Mouse (Mus musculus): ENCODE measurements around the gene Atxn1l. TPM values are rescaled to one million over a fixed set of nuclear protein-coding genes. Genes with fewer than 3 reads are reported as not detected.

Gene Atxn1l
- polyA plus RNA-seq, 1 experiment from 2014 or later, result 4.4 TPM

DNA sequence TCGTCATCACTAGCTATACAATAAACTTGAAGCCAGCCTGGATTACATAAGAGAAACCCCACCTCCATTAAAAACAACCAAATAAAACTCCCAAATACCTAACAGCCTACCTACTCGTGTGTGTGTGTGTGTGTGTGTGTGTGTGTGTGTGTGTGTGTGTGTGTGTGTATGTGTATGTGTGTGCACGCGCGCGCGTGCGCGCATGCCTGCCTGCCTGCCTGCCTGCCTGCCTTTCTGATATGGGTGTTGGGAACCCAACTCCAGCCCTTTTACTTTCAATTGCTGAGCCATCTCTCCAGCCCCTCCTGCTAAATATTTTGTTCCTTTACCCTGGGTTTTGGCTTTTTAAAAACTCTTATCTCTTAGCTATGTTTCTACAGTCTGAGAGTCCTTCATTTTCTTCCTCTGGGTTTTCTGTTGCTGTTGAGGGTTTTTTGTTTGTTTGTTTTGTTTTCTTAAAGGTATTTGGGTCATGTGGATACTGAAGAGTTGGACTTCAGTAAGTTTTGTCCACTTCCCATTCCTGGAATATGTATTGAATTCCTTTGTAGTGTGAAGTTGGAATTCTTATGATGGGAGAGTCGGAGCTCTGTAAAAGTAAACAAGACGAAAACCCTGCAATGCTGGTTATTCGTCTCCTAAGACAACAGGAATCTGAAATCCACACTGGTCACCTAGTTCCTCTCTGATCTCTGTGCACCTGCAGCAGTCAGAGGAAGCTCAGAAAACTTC lies 10.1 kb upstream of the Atxn1l start:
- H3K27ac ChIP-seq (replicated peaks; ENCODE audit: low read depth, low read length), result no peak overlapping the region
- no peaks in the 10 kb centered on the region for H3K4me1 ChIP-seq (ENCODE audit: control insufficient read depth, insufficient read depth, low read length)
- H3K9me3 ChIP-seq (ENCODE audit: control insufficient read depth, low read length), result no peaks in the 10 kb centered on the region
- H3K4me3 ChIP-seq (replicated peaks; ENCODE audit: low read depth, low read length), result no peak overlapping the region
- no peak overlapping the region for H3K9ac ChIP-seq (replicated peaks; ENCODE audit: low read length)
- H3K27me3 ChIP-seq (ENCODE audit: control insufficient read depth, insufficient read depth, low read length), result no peaks in the 10 kb centered on the region
- no peak overlapping the region for H3K4me2 ChIP-seq (ENCODE audit: low read length)
- no peak for ATAC-seq (ENCODE audit: low FRiP score, low TSS enrichment)
- no peaks in the 10 kb centered on the region for H3K36me3 ChIP-seq (ENCODE audit: control insufficient read depth, insufficient read depth, low read length)
- WGBS, result 95% methylated on average over 11 of the region's 12 CpGs
- no peak for DNase-seq

DNA sequence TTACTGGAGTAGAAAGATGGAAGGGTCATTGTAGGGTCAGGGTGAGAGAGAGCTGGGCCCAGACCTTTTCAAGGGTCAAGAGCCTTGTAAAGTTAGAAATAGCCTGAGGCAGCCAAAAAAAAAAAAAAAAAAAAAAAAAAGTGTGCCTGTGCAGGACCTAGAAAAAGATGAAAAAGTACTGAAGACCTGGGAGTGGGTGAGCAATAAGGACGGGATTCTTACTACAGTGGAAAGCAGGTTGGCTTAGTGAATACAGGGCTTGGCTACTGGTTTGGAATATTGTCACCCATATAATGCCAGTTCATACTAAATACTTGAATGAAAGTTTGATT lies 476 bp upstream of the Atxn1l start:
- Histone ChIP-seq H3K9ac (replicated peaks; ENCODE audit: low read length) (peak overlapping the region; percentile 97; the same call in 1 of the 2 replicates), H3K36me3 (ENCODE audit: control insufficient read depth, insufficient read depth, low read length) (peaks cover 13% of the 10 kb centered on the region), H3K4me2 (ENCODE audit: low read length) (peak overlapping the region; percentile 94), H3K27me3 (ENCODE audit: control insufficient read depth, insufficient read depth, low read length) (no peaks in the 10 kb centered on the region), H3K4me1 (ENCODE audit: control insufficient read depth, insufficient read depth, low read length) (peaks cover 6% of the 10 kb centered on the region; the same call in 1 of the 2 replicates), H3K4me3 (replicated peaks; ENCODE audit: low read depth, low read length) (peak overlapping the region; percentile 96), H3K27ac (replicated peaks; ENCODE audit: low read depth, low read length) (no peak overlapping the region), H3K9me3 (ENCODE audit: control insufficient read depth, low read length) (no peaks in the 10 kb centered on the region)
- ATAC-seq (ENCODE audit: low FRiP score, low TSS enrichment) (peak; percentile 20; the same call in 1 of the 2 replicates), DNase-seq (no peak)
- 92% methylated on average over 1 of the region's 1 CpGs for WGBS

DNA sequence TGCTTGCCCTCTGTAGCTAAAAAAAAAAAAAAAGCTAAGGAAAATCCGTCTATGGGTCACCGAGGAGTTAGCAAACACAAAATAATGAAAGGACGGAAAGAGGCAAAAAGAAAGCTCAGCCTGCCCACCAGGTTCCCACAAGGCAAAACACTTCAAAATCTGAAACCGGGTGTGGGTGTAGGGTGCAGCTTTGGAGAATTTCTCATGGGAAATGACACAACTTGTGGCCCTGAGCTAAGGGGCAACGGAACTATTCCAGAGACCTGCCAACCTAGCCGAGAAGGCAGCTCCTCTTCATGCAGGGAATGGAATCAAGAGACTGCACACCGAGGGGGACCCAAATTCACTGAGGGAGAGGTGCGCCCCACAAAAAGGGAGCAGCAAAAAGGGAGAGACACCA lies 720 bp downstream of the Atxn1l start:
- Histone ChIP-seq H3K4me1 (ENCODE audit: control insufficient read depth, insufficient read depth, low read length) (peaks cover 6% of the 10 kb centered on the region; the same call in 1 of the 2 replicates), H3K9me3 (ENCODE audit: control insufficient read depth, low read length) (no peaks in the 10 kb centered on the region), H3K36me3 (ENCODE audit: control insufficient read depth, insufficient read depth, low read length) (peaks cover 25% of the 10 kb centered on the region), H3K9ac (replicated peaks; ENCODE audit: low read length) (peak overlapping the region; percentile 97), H3K4me2 (ENCODE audit: low read length) (peak overlapping the region; percentile 94), H3K27ac (replicated peaks; ENCODE audit: low read depth, low read length) (peak overlapping the region; percentile 60; the same call in 1 of the 2 replicates), H3K27me3 (ENCODE audit: control insufficient read depth, insufficient read depth, low read length) (no peaks in the 10 kb centered on the region), H3K4me3 (replicated peaks; ENCODE audit: low read depth, low read length) (peak overlapping the region; percentile 96)
- DNase-seq (peak; percentile 9), ATAC-seq (ENCODE audit: low FRiP score, low TSS enrichment) (no peak)
- 9% methylated on average over 8 of the region's 8 CpGs for WGBS

DNA sequence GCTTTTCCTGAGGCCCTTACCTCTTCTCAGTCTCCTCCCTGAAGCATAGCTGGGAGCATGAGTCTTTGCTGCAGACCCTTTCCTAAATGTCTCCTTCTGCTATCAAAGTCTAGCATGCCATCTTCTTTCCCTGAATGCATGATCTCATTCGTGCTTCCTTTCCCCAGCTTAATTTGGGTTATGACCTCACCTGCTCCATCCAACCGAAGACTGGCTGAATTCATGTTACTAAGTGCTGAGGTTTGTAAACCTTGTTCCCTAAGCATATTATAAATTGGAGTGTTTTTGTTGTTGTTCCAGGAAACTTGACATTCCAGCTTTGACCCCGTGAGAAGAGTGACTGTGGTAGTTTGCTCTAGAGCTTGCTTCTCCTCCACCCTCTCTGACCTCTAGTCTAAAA lies 3.5 kb downstream of the Atxn1l start:
- Histone ChIP-seq H3K9ac (replicated peaks; ENCODE audit: low read length) (no peak overlapping the region), H3K4me3 (replicated peaks; ENCODE audit: low read depth, low read length) (no peak overlapping the region), H3K27me3 (ENCODE audit: control insufficient read depth, insufficient read depth, low read length) (no peaks in the 10 kb centered on the region), H3K27ac (replicated peaks; ENCODE audit: low read depth, low read length) (no peak overlapping the region), H3K9me3 (ENCODE audit: control insufficient read depth, low read length) (no peaks in the 10 kb centered on the region), H3K36me3 (ENCODE audit: control insufficient read depth, insufficient read depth, low read length) (peaks cover 52% of the 10 kb centered on the region), H3K4me1 (ENCODE audit: control insufficient read depth, insufficient read depth, low read length) (peaks cover 6% of the 10 kb centered on the region; the same call in 1 of the 2 replicates), H3K4me2 (ENCODE audit: low read length) (no peak overlapping the region)
- WGBS, result 94% methylated on average over 3 of the region's 3 CpGs
- no peak for ATAC-seq (ENCODE audit: low FRiP score, low TSS enrichment)
- DNase-seq, result no peak

DNA sequence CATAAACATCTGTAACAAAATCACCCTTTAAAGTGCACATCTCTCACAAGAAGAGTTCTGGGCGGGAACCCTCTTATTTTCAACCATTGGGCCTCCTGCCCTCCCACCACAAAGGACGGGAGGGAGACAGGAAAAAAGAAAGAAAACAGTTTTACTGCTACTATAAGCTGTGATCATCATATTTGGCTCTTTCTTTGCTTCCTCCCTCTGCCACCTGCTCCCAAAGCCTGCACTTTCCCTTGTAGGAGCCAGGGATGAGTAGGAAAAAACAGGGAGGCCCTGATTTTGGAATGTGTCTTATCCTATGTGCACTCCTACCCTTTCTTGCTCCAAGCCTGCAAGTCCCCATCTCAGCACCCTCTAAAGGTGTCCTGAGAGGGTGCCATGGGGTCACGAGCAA lies 6.5 kb downstream of the Atxn1l start:
- Histone ChIP-seq H3K4me2 (ENCODE audit: low read length) (no peak overlapping the region), H3K4me3 (replicated peaks; ENCODE audit: low read depth, low read length) (no peak overlapping the region), H3K36me3 (ENCODE audit: control insufficient read depth, insufficient read depth, low read length) (peaks cover 78% of the 10 kb centered on the region), H3K9me3 (ENCODE audit: control insufficient read depth, low read length) (no peaks in the 10 kb centered on the region), H3K27ac (replicated peaks; ENCODE audit: low read depth, low read length) (no peak overlapping the region), H3K4me1 (ENCODE audit: control insufficient read depth, insufficient read depth, low read length) (no peaks in the 10 kb centered on the region), H3K9ac (replicated peaks; ENCODE audit: low read length) (no peak overlapping the region), H3K27me3 (ENCODE audit: control insufficient read depth, insufficient read depth, low read length) (no peaks in the 10 kb centered on the region)
- DNase-seq (no peak), ATAC-seq (ENCODE audit: low FRiP score, low TSS enrichment) (no peak)
- 86% methylated on average over 3 of the region's 3 CpGs for WGBS

DNA sequence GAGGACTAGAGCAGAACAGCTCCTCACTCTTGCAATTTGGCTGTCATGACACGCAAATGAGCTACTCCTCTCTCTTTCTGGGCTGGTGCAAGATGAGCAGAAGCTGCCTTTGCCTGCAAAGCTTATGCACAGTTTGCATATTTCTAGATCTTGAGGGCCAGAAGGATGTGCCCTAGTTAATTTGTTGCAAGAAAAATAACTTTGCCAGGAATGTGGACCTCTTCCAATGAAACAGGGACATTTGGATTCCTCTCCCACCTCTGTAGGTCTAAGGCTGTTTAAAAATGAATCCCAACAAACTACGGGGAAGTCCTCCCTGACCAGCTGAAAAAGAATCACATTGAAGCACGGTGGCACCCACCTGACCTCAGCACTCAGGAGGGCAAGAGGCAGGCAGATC lies 12.4 kb downstream of the Atxn1l start:
- no peak overlapping the region for H3K9ac ChIP-seq (replicated peaks; ENCODE audit: low read length)
- DNase-seq, result no peak
- H3K36me3 ChIP-seq (ENCODE audit: control insufficient read depth, insufficient read depth, low read length), result peaks cover 95% of the 10 kb centered on the region
- H3K9me3 ChIP-seq (ENCODE audit: control insufficient read depth, low read length), result no peaks in the 10 kb centered on the region
- WGBS, result 92% methylated on average over 3 of the region's 3 CpGs
- H3K27ac ChIP-seq (replicated peaks; ENCODE audit: low read depth, low read length), result no peak overlapping the region
- no peak for ATAC-seq (ENCODE audit: low FRiP score, low TSS enrichment)
- H3K4me3 ChIP-seq (replicated peaks; ENCODE audit: low read depth, low read length), result no peak overlapping the region
- no peaks in the 10 kb centered on the region for H3K4me1 ChIP-seq (ENCODE audit: control insufficient read depth, insufficient read depth, low read length)
- no peaks in the 10 kb centered on the region for H3K27me3 ChIP-seq (ENCODE audit: control insufficient read depth, insufficient read depth, low read length)
- H3K4me2 ChIP-seq (ENCODE audit: low read length), result no peak overlapping the region

DNA sequence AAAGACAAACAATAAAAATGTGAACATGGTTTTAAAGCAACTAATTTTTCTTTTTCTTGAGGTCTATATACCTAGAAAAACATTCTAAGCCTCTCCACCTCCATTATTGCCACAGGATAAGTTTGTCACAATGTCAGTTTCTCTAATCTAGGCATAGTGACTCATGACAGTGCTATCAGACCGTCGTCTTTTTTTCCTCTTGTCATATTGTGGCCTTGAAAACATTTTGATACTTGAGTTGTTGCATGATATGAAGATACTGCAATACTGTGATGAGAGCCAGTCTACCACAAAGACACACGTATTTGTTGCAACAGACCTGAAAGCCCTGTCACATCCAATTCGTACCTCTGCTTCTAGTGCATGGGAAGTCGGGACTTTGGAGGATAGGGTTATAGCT lies 22.6 kb downstream of the Atxn1l start:
- Histone ChIP-seq H3K4me1 (ENCODE audit: control insufficient read depth, insufficient read depth, low read length) (no peaks in the 10 kb centered on the region), H3K36me3 (ENCODE audit: control insufficient read depth, insufficient read depth, low read length) (peaks cover 95% of the 10 kb centered on the region), H3K27me3 (ENCODE audit: control insufficient read depth, insufficient read depth, low read length) (no peaks in the 10 kb centered on the region), H3K27ac (replicated peaks; ENCODE audit: low read depth, low read length) (no peak overlapping the region), H3K4me2 (ENCODE audit: low read length) (no peak overlapping the region), H3K4me3 (replicated peaks; ENCODE audit: low read depth, low read length) (no peak overlapping the region), H3K9ac (replicated peaks; ENCODE audit: low read length) (no peak overlapping the region), H3K9me3 (ENCODE audit: control insufficient read depth, low read length) (no peaks in the 10 kb centered on the region)
- ATAC-seq (ENCODE audit: low FRiP score, low TSS enrichment), result no peak
- DNase-seq, result no peak
- 98% methylated on average over 5 of the region's 5 CpGs for WGBS

DNA sequence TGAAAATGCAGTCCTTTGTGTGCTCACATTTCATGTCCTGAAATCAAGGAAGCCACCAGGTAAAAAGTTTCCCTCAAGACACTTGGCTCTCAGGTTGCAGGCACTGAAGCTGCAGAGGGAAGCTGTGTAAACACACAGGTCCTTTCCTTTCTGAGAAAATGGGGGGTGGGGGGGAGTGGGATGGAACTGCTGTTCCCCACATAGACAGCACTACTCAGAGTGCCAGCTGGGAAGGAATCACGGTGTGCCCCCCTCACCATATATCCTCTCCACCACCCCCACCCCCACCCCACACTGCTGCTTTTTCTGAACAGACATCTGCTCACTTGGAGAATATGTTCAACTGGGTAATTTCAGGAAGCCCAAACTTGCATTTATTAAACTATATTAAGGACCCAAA lies 25.0 kb downstream of the Atxn1l start:
- no peaks in the 10 kb centered on the region for H3K27me3 ChIP-seq (ENCODE audit: control insufficient read depth, insufficient read depth, low read length)
- no peak overlapping the region for H3K4me2 ChIP-seq (ENCODE audit: low read length)
- H3K36me3 ChIP-seq (ENCODE audit: control insufficient read depth, insufficient read depth, low read length), result peaks cover 94% of the 10 kb centered on the region
- no peak overlapping the region for H3K4me3 ChIP-seq (replicated peaks; ENCODE audit: low read depth, low read length)
- H3K9me3 ChIP-seq (ENCODE audit: control insufficient read depth, low read length), result no peaks in the 10 kb centered on the region
- WGBS, result 90% methylated on average over 1 of the region's 1 CpGs
- ATAC-seq (ENCODE audit: low FRiP score, low TSS enrichment), result no peak
- DNase-seq, result no peak
- peaks cover 10% of the 10 kb centered on the region for H3K4me1 ChIP-seq (ENCODE audit: control insufficient read depth, insufficient read depth, low read length)
- H3K9ac ChIP-seq (replicated peaks; ENCODE audit: low read length), result no peak overlapping the region
- no peak overlapping the region for H3K27ac ChIP-seq (replicated peaks; ENCODE audit: low read depth, low read length)

DNA sequence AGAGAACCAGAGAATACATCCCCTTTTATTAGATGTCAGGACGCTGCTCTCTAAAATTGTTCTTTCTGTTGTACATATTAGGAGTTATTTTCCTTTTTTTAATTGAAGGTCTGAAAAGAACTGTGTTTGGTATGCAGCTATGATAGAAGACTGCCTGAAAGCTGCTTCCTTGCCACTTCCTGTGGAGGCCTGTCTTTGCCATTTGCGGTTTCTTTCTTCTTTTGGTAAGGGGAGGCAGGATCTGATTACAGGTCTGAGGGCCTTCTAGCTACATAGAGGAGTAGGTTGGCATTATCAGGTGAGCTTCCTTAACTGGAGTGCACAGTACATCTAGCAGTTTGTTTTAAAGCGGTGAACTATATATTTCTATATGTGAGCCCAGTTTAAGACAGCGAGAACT lies 29.6 kb downstream of the Atxn1l start:
- no peaks in the 10 kb centered on the region for H3K27me3 ChIP-seq (ENCODE audit: control insufficient read depth, insufficient read depth, low read length)
- DNase-seq (no peak), ATAC-seq (ENCODE audit: low FRiP score, low TSS enrichment) (no peak)
- peaks cover 54% of the 10 kb centered on the region for H3K36me3 ChIP-seq (ENCODE audit: control insufficient read depth, insufficient read depth, low read length)
- H3K9ac ChIP-seq (replicated peaks; ENCODE audit: low read length), result no peak overlapping the region
- WGBS, result 96% methylated on average over 4 of the region's 4 CpGs
- H3K9me3 ChIP-seq (ENCODE audit: control insufficient read depth, low read length), result no peaks in the 10 kb centered on the region
- H3K4me2 ChIP-seq (ENCODE audit: low read length), result peak overlapping the region; percentile 57
- peaks cover 25% of the 10 kb centered on the region for H3K4me1 ChIP-seq (ENCODE audit: control insufficient read depth, insufficient read depth, low read length)
- H3K4me3 ChIP-seq (replicated peaks; ENCODE audit: low read depth, low read length), result peak overlapping the region; percentile 99; the same call in 1 of the 2 replicates
- no peak overlapping the region for H3K27ac ChIP-seq (replicated peaks; ENCODE audit: low read depth, low read length)
